Mouse (Mus musculus): ENCODE results near the gene Cab39. TPM values are rescaled to one million over a fixed set of nuclear protein-coding genes. Genes with fewer than 3 reads are reported as not detected.
A peak's percentile ranks its signal among the peaks of the same experiment; 100 is the strongest.
"Not testable (repeated sequence)": the region's sequence is repeated elsewhere in the genome, so short reads cannot be mapped to it uniquely, and the experiment has no call there.

Cab39 gene
- polyA plus RNA-seq, 1 experiment from 2014 or later = 50.0 TPM

DNA sequence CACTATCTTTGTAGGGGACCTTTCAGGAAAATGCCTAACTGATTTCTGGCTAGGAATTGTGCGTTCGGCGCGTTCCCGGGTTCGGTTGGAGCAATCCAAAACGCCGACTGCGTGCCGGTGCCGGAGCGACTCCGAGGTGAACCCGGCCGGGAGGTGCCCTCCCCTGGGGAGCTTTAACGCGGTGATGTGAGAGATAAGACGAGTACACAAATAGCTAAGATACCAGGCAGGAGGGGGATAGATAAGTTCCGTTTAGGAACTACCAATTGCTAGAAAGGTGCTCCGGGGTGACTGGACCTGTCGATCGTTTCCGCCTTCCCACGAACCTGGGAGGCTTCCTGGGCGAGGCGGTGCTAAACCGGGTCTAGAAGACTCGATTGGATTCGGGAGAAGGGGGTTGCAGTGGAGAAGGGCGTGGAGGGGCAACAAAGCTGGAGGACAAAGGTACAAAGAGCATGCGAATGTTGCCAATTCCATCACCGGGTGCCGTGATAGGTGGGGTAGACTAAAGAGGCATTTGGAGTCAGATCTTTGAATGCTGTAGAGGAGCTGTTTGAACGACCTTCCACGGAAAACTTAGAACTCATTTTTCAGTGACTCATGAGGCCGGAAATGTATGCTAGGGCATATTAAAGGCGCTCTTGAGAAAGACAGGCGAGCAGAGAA is 998 bp downstream of the Cab39 start:
- Histone ChIP-seq H3K9ac (peak overlapping the region; percentile 93), H3K27me3 (no peaks in the 10 kb centered on the region), H3K4me1 (replicated peaks) (peaks cover 22% of the 10 kb centered on the region), H3K4me2 (peak overlapping the region; percentile 79), H3K36me3 (no peaks in the 10 kb centered on the region), H3K4me3 (peak overlapping the region; percentile 88), H3K27ac (replicated peaks) (peak overlapping the region; percentile 92), H3K9me3 (no peaks in the 10 kb centered on the region)
- under 1% methylated on average over 38 of the region's 38 CpGs for WGBS
- ATAC-seq (ENCODE audit: low FRiP score, low read depth) = peak; percentile 40

GRCm38 (mm10) chr1:85795196-85795595 is 2.0 kb downstream of the Cab39 start:
- no peaks in the 10 kb centered on the region for H3K9me3 ChIP-seq
- no peaks in the 10 kb centered on the region for H3K27me3 ChIP-seq
- ATAC-seq (ENCODE audit: low FRiP score, low read depth) = no peak
- H3K4me1 ChIP-seq (replicated peaks) = peaks cover 22% of the 10 kb centered on the region
- no peaks in the 10 kb centered on the region for H3K36me3 ChIP-seq
- no peak overlapping the region for H3K9ac ChIP-seq
- no peak overlapping the region for H3K4me3 ChIP-seq
- H3K27ac ChIP-seq (replicated peaks) = no peak overlapping the region
- H3K4me2 ChIP-seq = peak overlapping the region; percentile 79
- 52% methylated on average over 3 of the region's 3 CpGs for WGBS

DNA sequence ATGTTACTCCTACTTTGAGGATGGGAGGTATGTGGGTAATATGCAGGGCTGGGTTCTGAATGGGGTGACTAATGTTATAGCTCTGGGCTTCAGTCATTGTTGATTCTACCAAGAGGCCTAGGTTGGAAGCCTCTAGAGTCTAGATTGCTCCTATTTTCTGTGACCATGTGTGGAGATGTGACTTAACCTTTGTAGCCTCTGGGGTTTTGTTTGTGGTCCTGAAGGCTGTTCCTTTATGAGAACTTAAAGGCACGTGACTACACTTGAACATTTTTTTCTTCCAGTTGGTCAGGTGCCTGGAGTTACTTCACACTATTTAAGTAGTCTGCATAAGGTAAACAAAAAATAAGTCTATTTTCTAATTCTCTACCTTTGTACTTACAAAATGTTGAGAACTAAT is 6.5 kb downstream of the Cab39 start:
- no peak for ATAC-seq (ENCODE audit: low FRiP score, low read depth)
- Histone ChIP-seq H3K9me3 (no peaks in the 10 kb centered on the region), H3K4me1 (replicated peaks) (peaks cover 19% of the 10 kb centered on the region), H3K27me3 (no peaks in the 10 kb centered on the region), H3K4me2 (no peak overlapping the region), H3K4me3 (no peak overlapping the region), H3K9ac (no peak overlapping the region), H3K36me3 (no peaks in the 10 kb centered on the region), H3K27ac (replicated peaks) (no peak overlapping the region)
- WGBS = 67% methylated on average over 1 of the region's 1 CpGs

- peaks cover 3% of the 10 kb centered on the region for H3K4me1 ChIP-seq (replicated peaks)
Measured at GRCm38 (mm10) chr1:85802517-85802916, 9.3 kb downstream of the Cab39 start.

DNA sequence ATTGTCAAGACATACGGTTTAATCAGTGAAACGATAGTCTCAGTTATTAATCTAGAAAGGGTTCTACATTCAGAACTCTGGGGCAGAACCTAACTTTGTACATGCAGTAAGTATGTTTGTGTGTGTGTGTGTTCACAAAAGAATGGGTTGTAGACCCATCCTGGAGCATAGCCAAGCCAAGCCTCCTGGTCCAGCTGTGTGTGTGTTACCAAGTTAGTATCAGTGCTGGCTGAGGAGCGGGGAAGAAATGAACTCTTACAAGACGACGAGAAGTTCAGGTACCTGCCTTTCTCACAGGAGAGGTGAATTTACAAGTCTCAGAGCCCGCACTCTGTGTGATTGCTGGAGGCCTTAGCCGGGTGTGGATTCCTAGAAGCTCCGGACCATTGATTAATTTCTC is 11.3 kb downstream of the Cab39 start:
- Histone ChIP-seq H3K36me3 (no peaks in the 10 kb centered on the region), H3K27me3 (no peaks in the 10 kb centered on the region), H3K9me3 (no peaks in the 10 kb centered on the region), H3K27ac (replicated peaks) (no peak overlapping the region), H3K4me1 (replicated peaks) (no peaks in the 10 kb centered on the region), H3K4me2 (no peak overlapping the region), H3K9ac (no peak overlapping the region), H3K4me3 (no peak overlapping the region)
- WGBS = 93% methylated on average over 8 of the region's 8 CpGs
- ATAC-seq (ENCODE audit: low FRiP score, low read depth) = no peak

More at GRCm38 (mm10) chr1:85802517-85802916, 9.3 kb downstream of the Cab39 start:
- no peak overlapping the region for H3K9ac ChIP-seq
- H3K9me3 ChIP-seq = no peaks in the 10 kb centered on the region
- no peak overlapping the region for H3K4me3 ChIP-seq
- ATAC-seq (ENCODE audit: low FRiP score, low read depth) = no peak
- no peak overlapping the region for H3K27ac ChIP-seq (replicated peaks)
- no peaks in the 10 kb centered on the region for H3K27me3 ChIP-seq
- H3K4me2 ChIP-seq = no peak overlapping the region
- 88% methylated on average over 1 of the region's 1 CpGs for WGBS
- H3K36me3 ChIP-seq = no peaks in the 10 kb centered on the region

- H3K36me3 ChIP-seq = no peaks in the 10 kb centered on the region
- WGBS = 67% methylated on average over 4 of the region's 4 CpGs
- no peak overlapping the region for H3K27ac ChIP-seq (replicated peaks)
- ATAC-seq (ENCODE audit: low FRiP score, low read depth) = no peak
- no peaks in the 10 kb centered on the region for H3K9me3 ChIP-seq
- H3K27me3 ChIP-seq = no peaks in the 10 kb centered on the region
- no peak overlapping the region for H3K4me2 ChIP-seq
- no peak overlapping the region for H3K4me3 ChIP-seq
- 0 out of 2 replicates have a peak, but pooled peaks cover 6% of the 10 kb centered on the region for H3K4me1 ChIP-seq (replicated peaks)
- H3K9ac ChIP-seq = no peak overlapping the region
Measured at GRCm38 (mm10) chr1:85809256-85809655, 16.0 kb downstream of the Cab39 start.

DNA sequence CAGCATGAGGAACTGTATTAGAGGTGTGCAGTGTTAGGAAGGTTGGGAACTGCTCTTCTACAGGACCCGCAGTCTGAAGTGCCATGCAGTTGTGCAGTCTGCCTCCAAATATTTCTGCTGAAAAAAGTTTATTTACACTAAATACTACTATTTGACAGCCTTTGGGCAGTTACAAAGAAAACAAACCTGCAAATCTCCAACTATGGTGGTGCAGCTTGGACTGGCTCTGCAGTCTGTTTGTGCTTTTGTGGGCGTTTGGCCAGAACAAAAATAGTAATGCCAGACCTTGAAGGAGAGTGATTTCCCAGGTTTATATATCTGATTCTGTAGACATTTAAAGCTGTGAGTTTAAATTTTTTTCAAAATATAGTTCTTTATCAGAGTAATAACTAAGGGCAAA is 17.1 kb downstream of the Cab39 start:
- Histone ChIP-seq H3K27me3 (no peaks in the 10 kb centered on the region), H3K27ac (replicated peaks) (no peak overlapping the region), H3K4me2 (no peak overlapping the region), H3K9ac (no peak overlapping the region), H3K9me3 (no peaks in the 10 kb centered on the region), H3K4me1 (replicated peaks) (0 out of 2 replicates have a peak, but pooled peaks cover 6% of the 10 kb centered on the region), H3K36me3 (no peaks in the 10 kb centered on the region), H3K4me3 (no peak overlapping the region)
- no peak for ATAC-seq (ENCODE audit: low FRiP score, low read depth)
- 81% methylated on average over 2 of the region's 2 CpGs for WGBS

GRCm38 (mm10) chr1:85810787-85811186 is 17.5 kb downstream of the Cab39 start:
- Histone ChIP-seq H3K27ac (replicated peaks) (no peak overlapping the region), H3K4me2 (no peak overlapping the region), H3K27me3 (no peaks in the 10 kb centered on the region), H3K9me3 (no peaks in the 10 kb centered on the region), H3K36me3 (no peaks in the 10 kb centered on the region), H3K4me3 (no peak overlapping the region), H3K9ac (no peak overlapping the region), H3K4me1 (replicated peaks) (0 out of 2 replicates have a peak, but pooled peaks cover 6% of the 10 kb centered on the region)
- no peak for ATAC-seq (ENCODE audit: low FRiP score, low read depth)
- WGBS = 91% methylated on average over 2 of the region's 2 CpGs

DNA sequence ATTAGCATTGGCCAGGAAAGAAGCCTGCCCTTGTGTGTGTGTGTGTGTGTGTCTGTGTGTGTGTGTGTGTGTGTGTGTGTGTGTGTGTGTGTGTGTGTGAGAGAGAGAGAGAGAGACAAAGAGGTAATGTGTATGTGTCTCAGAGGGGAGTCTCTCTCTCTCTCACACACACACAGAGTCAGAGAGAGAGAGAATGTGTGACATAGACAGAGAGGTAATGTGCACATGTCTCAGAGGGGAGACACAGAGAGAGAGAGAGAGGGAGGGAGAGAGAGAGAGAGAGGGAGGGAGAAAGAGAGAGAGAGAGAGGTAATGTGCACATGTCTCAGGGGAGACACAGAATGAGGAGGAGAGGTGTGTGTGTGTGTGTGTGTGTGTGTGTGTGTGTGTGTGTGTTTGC is 21.0 kb downstream of the Cab39 start:
- H3K9ac ChIP-seq; H3K4me3 ChIP-seq; H3K9me3 ChIP-seq; H3K36me3 ChIP-seq; H3K4me2 ChIP-seq; H3K4me1 ChIP-seq (replicated peaks); H3K27me3 ChIP-seq; H3K27ac ChIP-seq (replicated peaks): not testable (repeated sequence)
- 0 out of 2 replicates have a peak, but pooled peaks have one; percentile 28 for ATAC-seq (ENCODE audit: low FRiP score, low read depth)

GRCm38 (mm10) chr1:85818121-85818520 is 24.9 kb downstream of the Cab39 start:
- H3K36me3 ChIP-seq = peaks cover 23% of the 10 kb centered on the region
- H3K27ac ChIP-seq (replicated peaks) = no peak overlapping the region
- H3K4me1 ChIP-seq (replicated peaks) = 0 out of 2 replicates have a peak, but pooled peaks cover 2% of the 10 kb centered on the region
- WGBS = 97% methylated on average over 6 of the region's 6 CpGs
- no peak overlapping the region for H3K9ac ChIP-seq
- no peaks in the 10 kb centered on the region for H3K9me3 ChIP-seq
- no peak for ATAC-seq (ENCODE audit: low FRiP score, low read depth)
- H3K4me2 ChIP-seq = no peak overlapping the region
- no peak overlapping the region for H3K4me3 ChIP-seq
- no peaks in the 10 kb centered on the region for H3K27me3 ChIP-seq

DNA sequence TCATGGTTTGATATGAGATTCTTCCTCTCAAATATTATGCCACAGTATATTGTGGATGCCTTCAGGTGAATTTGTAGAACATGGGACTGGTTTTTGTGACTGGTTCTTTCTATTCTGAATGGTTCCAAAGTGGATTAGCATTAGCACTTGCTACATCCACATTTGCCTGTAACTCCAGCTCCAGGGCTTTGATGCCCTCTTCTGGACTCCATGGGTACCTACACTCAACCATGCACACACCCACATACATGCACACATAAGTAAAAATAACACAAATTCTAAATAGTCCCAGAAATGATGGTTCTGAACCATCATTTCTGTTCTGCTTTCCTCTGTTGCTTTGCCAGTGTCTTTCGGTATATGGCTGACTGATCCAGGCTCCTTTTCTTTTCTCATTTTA is 26.5 kb downstream of the Cab39 start:
- ATAC-seq (ENCODE audit: low FRiP score, low read depth) = no peak
- no peaks in the 10 kb centered on the region for H3K4me1 ChIP-seq (replicated peaks)
- no peak overlapping the region for H3K4me2 ChIP-seq
- no peak overlapping the region for H3K27ac ChIP-seq (replicated peaks)
- WGBS = 97% methylated on average over 1 of the region's 1 CpGs
- H3K9me3 ChIP-seq = no peaks in the 10 kb centered on the region
- H3K27me3 ChIP-seq = no peaks in the 10 kb centered on the region
- H3K4me3 ChIP-seq = no peak overlapping the region
- peaks cover 26% of the 10 kb centered on the region for H3K36me3 ChIP-seq
- no peak overlapping the region for H3K9ac ChIP-seq

DNA sequence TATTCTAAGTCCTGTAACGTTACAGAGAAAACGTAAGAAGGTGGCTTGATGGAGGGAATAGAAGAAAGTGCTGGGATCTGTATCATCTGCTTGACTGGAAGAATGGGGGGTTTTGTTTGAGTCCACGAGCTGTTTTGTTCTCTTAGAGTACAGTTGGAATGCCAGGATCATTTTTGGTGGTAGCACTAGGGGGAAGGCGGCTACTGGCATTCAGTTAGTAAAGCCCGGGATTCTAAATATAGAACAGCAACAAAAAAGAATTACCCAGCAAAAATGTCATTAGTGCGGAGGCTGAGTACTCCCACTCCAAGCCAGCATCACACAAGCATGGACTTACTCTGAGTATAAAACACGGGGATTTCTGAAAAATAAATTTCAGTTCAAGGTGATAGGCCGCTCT is 29.0 kb downstream of the Cab39 start:
- no peaks in the 10 kb centered on the region for H3K9me3 ChIP-seq
- H3K36me3 ChIP-seq = peaks cover 26% of the 10 kb centered on the region
- no peak overlapping the region for H3K4me2 ChIP-seq
- no peaks in the 10 kb centered on the region for H3K4me1 ChIP-seq (replicated peaks)
- no peak for ATAC-seq (ENCODE audit: low FRiP score, low read depth)
- no peak overlapping the region for H3K4me3 ChIP-seq
- no peaks in the 10 kb centered on the region for H3K27me3 ChIP-seq
- H3K9ac ChIP-seq = no peak overlapping the region
- no peak overlapping the region for H3K27ac ChIP-seq (replicated peaks)
- WGBS = 84% methylated on average over 8 of the region's 8 CpGs

GRCm38 (mm10) chr1:85824905-85825304 is 31.7 kb downstream of the Cab39 start:
- 81% methylated on average over 3 of the region's 3 CpGs for WGBS
- ATAC-seq (ENCODE audit: low FRiP score, low read depth) = no peak

More at GRCm38 (mm10) chr1:85824905-85825304, 31.7 kb downstream of the Cab39 start:
- Histone ChIP-seq H3K4me1 (replicated peaks) (no peaks in the 10 kb centered on the region), H3K27me3 (no peaks in the 10 kb centered on the region), H3K9ac (no peak overlapping the region), H3K9me3 (no peaks in the 10 kb centered on the region), H3K27ac (replicated peaks) (no peak overlapping the region), H3K4me2 (no peak overlapping the region), H3K4me3 (no peak overlapping the region), H3K36me3 (peaks cover 18% of the 10 kb centered on the region)

All from hindbrain, embryonic 15.5 days (tissue).